Mouse (Mus musculus): ENCODE results near the gene Cd3e.
"Not testable (repeated sequence)": the region's sequence is repeated elsewhere in the genome, so short reads cannot be mapped to it uniquely, and the experiment has no call there.

Gene Cd3e

DNA sequence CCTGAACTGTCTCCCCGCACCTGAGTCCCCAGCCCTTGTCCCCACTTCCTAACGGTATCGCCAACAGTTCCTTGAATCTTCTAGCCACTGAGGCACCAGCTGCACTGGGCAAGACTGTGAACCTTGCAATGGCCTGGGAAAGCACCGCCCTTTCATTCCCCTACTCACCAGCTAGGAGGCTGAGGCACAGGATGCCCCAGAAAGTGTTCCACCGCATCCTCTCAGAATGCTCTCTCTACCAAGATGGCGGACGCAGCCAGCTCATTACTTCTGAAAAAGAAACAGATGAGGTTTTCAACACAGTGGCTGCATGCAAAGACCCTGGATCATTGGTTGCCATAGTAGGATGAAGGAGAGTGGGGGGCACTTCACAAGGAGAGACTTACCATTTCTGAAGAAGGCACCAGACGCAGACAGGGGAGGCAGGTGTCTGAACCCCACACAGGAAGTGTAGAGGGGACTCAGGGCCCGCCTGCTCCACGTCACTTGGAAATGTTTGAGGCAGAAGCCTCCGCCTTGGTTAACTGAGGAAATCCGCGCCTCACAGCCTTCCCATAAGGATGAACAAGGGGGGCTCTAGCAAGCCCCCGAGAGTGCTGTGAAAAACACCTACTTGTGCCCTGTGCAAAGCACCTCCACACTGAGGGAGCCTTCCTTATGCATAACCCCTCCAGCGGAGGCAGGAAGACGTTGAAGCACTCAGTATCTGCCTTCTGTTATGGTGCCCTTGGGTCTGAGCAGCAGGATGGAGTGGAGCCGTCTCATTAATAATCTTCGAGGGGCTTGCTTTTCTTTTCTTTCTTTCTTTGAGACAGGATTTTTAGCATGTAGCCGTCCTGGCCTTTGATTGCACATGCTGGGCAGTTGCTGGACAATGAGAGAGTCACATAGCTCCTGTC, at the start of gene Cd3e:
Gene Cd3e (minus strand): TSS at position 448 of the 899 bp plus-strand sequence.
- DNase-seq (ENCODE audit: low spot score): no peak

DNA sequence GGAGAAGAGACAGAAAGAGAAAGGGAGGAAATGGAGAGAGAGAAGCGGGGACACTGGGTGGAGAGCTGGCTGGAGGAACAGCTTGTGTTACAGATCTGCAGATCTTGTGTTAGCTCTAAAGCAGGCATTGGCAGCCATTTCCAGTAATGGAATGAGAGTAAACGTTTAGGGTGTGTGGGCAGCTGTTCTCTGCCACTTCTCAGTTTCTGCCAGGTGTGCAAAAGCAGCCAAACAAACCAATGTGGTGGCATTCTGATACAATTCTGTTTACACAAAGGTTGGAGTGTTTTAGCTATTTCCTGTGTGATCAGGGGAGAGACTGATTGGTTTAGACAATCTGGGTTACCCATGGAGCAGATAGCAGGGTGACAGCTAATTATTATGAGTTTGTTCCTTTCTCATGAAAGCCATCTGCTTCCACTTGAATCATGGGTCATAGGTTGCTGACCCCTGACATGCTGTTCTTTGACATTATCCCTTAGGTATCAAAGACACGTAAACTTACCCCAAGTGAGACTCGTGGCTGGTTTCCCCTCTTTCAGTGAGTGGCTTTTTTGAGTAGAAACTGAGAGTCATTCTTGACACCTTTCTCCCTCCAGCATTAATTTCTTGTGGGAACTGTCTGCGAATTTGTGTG, 49.0 kb upstream of the Cd3e start:
- DNase-seq (ENCODE audit: low spot score): no peak

DNA sequence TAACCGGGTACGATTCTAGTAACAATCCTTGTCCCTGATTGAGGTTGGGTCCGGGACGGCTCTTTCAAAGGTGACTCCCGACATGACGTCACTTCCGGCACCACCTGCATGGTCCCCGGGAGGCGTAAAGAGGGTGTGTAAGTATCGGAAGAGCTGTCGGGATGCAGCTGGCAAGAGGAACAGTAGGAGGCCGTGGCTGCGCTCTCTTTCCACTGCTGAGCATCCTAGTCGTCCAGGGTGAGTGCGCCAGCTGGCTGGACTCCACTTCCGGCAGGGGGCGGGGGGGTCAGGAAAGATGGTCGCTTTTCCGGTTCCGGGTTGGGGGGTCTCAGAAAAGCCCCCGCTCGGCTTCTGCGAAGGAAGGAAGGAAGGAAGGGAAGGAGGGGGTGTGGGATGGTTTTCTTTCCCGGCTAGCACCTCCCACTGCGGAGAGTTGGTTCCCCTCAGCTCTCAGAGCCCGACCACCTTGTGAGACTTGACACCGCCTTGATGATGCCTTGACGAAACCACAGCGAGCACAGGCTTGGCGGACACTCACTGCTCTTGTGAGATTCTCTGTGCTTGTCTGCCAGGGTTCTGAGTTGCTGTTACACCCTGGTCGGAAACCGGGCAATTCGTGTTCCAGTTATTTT, 45.8 kb upstream of the Cd3e start, which contains the start of gene Mpzl3:
Gene Mpzl3 (plus strand): TSS at position 105 of the 632 bp plus-strand sequence.
- peak; percentile 47 for DNase-seq (ENCODE audit: low spot score)

DNA sequence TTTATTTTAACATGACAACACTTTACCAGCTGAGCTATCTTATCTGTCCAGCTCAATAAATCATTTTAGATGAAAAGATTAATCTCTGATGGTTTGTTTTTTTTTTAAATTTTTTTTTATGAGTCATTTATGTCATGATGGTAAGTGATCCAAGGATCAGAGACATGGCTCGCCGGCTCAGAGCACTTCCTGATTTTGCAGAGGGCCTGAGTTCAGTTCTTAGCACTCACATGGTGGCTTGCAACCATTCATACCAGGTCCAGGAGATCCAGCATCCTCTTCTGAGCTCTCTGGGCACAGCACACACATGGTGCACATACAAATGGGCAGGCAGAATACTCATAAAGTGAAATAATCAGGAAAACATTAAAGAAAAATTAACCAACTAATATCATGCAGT, 40.9 kb upstream of the Cd3e start:
- DNase-seq (ENCODE audit: low spot score): no peak

DNA sequence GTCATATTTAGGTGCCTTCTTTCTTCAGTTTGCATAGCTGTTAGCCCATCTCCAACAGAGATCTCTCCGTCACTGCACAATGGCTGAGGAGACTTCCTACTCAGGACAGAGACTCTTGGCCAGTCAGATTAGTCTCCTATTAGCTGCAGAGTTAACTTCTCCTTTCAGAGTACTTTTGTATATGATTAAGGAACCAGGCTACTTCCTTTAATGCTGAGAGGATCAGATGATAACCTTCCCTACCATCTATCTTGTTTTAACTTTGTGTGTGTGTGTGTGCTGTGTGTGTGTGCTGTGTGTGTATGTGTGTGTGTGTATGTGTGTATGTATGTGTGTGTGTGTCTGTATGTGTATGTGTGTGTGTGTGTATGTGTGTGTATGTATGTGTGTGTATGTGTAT, 40.3 kb upstream of the Cd3e start:
- no peak for DNase-seq (ENCODE audit: low spot score)

DNA sequence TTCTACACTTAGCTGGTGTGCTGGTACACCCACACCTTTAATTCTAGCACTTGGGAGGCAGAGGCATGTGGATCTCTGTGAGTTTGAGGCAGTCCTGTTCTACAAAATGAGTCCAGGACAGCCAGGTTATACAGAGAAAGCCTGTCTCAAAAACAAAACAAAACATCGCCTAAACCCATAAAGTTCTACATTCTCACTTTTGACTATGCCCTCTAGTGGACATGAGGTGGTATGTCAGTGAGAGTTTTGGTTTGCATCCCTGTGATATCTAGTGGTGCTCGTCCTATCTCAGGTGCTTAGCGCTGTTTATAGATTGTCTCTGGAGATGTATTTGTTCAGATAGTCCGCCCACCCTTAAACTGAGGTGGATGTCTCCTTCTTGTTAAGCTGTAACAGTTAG, 39.1 kb upstream of the Cd3e start:
- DNase-seq (ENCODE audit: low spot score): no peak

DNA sequence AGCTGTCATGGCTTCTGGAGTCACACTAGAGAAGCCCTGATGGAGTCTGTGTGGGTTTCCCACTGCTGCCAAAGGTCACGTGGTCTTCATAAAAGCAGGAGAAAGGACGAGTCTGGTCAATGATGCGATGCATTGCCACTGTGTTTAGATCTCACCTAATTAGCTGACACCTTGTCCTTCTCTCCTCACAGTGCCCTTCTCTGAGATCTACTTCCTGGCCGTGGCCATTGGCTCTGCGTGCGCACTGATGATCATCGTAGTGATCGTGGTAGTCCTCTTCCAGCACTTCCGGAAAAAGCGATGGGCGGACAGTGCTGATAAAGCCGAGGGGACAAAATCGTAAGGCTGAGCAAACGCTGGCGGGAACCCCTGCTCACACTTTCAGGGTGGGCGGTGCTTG, 37.5 kb upstream of the Cd3e start:
- no peak for DNase-seq (ENCODE audit: low spot score)

DNA sequence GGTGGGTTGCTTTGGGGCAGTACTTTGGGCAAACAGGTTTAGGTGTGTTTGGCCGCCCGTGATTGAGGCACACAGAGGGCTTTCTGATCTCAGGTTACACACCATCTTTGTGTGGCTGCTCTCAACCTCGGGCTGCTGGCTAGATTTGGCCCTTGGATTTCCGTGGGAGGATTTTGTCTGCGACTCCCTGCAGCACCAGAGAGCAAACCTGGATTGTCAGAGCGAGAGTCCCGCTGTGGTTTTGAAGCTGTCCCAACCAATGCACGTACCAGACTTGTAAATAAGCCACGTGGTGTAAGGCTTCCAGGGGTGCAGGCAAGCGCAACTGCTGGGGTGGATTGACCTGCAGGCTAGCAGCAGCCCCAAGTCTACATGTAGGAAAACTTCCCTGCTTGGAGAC, 33.5 kb upstream of the Cd3e start:
- no peak for DNase-seq (ENCODE audit: low spot score)

DNA sequence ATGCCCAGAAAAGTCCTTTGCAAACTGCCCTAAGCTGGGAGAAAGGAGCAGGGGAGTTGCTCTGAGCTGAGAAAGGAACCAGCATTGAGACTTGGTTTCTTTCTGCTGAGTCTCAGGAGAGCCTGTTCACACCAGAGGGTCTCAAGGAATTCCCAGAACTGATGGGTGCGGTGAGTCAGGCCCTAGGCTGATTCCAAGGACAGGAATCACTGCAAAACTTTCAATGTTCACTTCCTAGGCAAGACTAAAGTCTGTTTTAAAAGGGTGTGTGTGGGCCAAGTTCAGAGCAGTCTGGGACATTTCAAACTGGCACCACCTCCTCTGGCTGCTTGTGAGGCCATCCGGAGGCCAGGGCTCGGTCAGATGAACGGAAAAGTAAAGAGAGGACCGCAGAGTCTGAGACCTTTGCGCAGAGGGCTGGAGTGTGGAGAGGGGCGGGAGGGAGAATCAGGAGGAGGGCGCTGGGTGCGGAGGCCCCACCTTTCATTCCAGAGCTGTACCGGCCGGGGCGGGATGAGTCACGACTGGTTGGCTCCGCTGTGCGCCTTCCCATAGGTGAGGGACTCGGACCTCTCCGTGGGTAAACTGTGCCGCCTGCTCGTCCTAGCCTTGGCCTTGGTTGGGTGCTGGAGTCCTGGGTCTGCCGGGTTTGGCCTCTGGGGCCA, 32.8 kb upstream of the Cd3e start:
- no peak for DNase-seq (ENCODE audit: low spot score)

DNA sequence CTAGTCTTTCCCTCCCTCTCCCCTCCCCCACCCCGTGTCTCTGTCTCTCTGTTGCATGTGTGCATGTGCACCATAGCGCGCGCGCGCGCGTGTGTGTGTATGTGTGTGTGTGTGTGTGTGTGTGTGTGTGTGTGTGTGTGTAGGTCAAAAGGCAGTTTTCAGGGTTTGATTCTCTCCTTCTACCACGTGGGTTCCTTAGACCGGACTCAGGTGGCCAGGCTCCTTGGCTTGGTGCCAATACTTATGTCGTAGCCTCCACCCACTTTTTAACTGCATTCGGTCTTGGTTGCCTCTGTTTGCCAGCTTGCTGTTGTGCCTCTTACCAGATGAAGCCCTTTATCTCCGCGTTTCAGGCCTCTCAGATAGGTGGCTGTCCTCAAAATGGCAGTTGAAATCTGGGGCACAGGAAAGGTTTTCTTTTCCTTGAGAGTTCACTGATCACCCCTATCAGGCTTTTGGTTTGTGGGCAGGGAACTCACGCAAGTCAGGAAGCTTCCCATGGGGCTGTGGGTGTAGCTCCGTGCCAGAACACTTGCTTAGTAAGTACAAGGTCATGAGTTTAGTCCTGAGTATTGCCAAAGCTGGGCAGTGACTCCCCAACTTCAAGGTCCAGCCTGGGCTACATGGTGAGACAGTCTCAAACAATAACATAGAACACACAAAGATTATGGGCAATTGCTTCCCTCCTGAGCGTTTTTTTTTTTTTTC, 31.9 kb upstream of the Cd3e start:
- DNase-seq (ENCODE audit: low spot score): no peak

DNA sequence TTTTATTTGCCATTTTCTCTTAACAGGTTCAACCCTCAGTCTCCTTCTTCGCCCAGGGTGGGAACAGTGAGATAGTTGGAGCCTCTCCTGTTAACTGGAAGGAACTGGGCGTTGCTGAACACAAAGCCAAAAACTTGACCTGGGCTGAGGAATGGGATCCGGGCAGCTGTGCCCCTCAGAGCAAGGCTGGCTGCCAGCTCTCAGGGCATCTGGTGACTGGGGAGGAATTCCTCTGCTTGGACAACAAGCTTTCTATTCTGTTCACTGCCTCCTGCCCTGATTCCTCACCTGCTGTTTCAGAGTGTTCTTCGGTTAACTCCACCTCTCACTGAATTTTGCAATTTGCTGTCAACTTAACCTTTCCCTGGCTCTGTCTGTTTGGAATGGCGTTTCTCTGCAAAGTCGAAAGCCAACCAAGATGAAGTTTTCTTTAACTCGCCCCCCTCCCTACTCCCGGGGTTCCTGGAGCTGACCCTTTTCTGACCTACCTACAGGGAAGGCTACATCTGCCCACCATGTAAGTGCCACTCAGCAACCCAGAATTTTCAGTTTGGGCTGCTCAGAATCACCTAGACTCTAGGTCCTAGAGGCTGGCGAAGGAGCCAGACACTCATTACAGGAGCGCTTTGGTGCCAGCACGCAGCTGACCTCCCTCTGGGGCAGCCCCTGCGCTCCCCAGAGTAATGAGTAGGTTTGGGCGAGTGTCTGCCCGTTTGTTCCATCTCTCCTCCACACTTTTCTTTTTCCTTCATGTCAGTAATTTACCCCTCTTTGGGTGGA, 30.8 kb upstream of the Cd3e start:
- DNase-seq (ENCODE audit: low spot score): no peak

DNA sequence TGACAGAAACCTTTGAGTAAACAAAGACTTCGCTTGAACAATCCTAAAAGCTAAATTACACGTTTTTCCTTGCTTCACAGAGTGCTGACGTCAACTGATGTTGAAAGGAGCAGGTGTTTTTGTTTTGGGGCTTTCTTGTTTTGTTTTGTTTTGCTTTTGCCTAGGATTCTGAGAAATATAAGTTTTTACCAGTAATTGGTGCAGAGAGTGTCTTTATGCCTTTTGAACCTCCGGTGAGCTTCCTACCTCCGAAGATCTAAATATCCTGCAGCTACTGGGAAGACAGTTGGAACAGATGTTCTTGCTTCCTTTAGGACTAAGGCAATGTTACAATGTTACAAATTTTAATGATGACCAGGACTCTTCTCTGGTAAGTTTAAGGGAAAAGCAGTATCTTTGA, 30.1 kb upstream of the Cd3e start, which contains the start of gene Mpzl2:
Gene Mpzl2 (plus strand): TSS at position 301 of the 400 bp plus-strand sequence.
- DNase-seq (ENCODE audit: low spot score): no peak

DNA sequence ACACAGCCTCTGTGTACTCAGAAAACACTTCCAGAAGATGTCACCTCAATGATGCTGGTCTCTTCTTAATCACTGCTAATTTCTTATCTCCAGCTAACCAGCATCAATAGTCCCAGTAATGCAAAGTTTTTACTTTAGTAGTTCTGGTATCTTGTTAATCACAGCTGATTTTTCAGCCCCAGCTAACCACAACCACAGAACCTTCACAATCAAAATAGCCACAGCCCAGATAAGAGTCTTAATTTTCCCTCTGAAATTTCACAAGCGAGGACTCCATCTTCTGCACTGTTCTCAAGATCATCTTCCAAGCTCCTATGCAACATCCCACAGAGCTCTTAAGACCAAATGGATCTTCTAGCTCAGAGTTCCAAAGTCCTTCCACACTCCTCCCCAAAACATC, 28.4 kb upstream of the Cd3e start:
- not testable (repeated sequence) for DNase-seq (ENCODE audit: low spot score)

DNA sequence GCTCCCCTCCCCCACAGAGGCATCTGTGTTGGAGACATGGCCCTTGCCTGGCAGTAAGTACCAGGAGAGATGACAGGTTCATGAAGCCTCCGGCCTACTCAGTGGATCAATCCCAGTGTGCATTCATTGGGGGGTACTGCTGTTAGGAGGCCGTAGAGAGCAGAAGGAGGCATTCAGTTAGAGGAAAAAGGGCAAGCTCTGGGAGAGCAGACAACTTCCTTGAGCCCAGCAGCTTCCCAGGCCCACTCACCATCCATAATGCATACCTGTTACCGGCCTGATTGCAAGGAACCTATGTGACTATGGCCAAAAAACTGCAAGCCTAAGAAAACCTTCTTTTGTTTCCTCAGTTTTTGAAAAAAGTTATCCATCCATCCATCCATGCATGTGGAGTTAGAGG, 25.1 kb upstream of the Cd3e start:
- DNase-seq (ENCODE audit: low spot score): no peak

DNA sequence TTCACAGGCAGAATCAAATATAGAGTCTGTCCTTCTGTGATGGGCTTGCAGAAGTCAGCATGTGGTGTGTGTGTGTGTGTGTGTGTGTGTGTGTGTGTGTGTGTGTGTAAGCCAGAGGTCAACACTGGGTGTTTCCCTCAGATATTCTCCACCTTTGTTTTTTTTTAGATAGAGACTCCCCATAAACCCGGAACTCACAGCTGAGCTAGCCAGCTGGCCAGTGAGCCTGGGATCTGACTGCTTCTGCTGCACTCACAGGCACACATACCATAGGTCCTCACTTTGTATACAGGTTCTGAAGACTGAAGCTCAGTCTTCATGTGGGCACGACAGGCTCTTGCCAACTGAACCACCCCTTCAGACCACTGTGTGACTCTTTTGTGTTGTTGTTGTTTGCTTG, 22.8 kb upstream of the Cd3e start:
- no peak for DNase-seq (ENCODE audit: low spot score)

DNA sequence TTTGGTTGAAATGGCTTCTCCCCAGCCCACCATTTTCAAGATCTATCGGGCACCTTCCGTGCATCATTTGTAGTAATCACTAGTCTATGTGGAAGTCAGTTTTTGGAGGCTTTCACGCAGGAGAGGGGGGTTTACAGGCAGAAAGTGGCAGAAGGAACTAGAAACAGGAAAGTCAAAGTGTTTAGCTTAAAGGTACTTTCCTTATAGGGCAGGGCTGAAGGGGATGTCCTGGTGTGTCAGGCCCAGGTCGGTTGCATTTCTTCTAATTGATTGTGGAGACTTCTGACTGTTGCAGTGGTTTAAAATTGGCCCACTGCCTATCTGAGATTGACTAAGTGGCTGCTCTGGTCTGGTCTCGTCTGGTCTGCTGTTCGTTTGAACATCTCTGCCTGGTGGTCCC, 20.9 kb upstream of the Cd3e start:
- DNase-seq (ENCODE audit: low spot score): no peak

DNA sequence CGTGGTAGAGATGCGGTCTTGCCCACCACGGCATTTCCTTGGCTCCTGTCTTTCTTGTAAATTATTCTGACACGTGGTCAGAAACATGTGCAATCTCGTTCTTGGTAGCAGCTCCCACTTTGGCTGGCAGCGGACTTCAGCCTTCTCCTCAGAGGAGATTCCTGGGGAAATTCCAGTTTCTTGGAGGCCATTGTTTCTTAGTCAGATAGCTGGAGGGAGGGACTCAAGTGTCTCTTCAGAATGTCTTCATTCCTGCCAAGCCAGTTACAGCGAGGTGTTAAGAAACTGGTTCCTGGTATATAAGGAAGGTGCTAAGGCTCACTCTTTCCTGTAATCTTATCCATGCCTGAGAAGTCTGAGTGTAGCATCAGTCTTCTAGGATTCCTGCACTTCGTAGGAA, 17.9 kb upstream of the Cd3e start:
- no peak for DNase-seq (ENCODE audit: low spot score)

DNA sequence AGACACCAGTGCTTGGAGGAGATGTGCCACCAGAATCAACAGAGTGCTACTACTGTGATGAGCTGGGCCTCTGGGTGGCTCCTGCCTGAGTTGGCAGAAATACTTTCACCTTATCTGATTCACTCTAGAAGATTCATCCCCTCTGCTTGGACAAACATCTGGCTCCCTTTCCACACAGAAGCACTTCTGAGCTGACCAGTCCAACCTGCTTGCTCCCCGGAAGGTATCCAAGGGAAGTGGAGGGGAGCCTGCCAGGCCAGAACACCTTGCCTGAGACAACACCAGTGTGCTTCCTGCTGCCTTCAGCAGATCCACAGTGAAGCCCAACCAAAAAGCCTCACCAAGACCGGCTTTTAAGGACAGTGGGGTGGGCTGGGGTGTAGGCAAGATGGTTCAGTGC, 14.8 kb upstream of the Cd3e start:
- DNase-seq (ENCODE audit: low spot score): no peak

DNA sequence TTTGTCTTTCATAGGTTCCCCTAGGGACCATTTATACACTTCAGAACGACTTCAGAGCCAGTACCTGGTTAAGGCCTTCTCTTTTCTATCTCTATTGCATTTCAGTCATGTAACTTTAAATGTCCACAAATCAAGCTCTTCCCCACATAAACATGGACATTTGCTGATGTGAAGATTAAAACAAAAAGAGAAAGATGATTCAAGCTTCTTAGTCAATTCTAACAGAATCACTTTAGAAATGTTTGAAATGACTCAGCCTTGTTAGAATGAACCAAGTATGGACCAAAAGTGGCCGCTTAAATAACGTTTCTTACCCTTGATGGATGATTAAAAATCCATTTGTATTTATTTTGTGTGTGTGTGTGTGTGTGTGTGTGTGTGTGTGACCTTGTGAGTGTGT, 14.2 kb upstream of the Cd3e start:
- no peak for DNase-seq (ENCODE audit: low spot score)

DNA sequence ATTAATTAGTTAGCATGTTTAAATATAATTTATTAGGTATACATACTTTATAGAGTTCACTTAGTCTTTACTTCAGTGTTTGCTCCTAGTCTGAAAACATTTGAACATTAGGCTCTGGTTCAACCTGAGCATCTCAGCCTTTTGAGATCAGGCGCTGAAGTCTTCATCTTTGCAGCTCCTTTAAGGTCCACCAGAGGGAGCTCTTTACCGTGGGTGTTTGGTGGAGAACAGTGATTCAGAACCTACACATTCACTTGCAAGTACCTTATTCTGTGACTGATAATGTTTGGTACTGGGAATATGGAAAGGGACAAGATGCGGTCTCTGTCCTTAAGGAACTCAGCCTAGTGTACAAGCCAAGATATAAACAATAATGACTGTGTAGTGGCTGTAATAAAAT, 13.4 kb upstream of the Cd3e start:
- DNase-seq (ENCODE audit: low spot score): no peak

DNA sequence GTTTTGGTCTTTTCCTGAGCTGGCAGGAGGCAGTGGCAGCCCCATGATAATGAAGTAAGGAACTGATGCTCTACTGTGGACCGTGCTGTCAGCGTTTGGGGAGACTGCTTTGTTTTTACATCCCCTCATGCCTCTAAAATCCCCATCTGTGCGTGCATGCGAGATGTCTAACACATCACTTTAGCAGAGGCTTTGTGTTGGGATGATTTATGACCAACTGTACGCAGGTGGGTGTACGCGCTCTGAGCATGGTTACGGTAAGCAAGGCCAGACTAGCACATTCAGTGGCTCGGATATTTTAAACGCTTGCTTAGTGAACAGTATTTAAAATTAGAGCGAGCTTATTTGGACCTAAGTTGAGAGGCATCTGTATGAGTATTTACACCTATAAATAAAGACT, 8.6 kb upstream of the Cd3e start:
- DNase-seq (ENCODE audit: low spot score): no peak

All from spleen, adult 12 weeks (tissue).